In genomic region chr15:83088495-83089428, GRCm38 (mm10) we compare ENCODE assay signal across 10 mouse cellular contexts. TPM values are rescaled to one million over a fixed set of nuclear protein-coding genes. Genes with fewer than 3 reads are reported as not detected.
DNase-seq lines count a peak whose midpoint lies in the region; ATAC-seq and TF ChIP-seq lines count a peak whose summit lies in the region.
"Had no signal": no experiment of that assay in that cellular context is flagged by ENCODE, and none has a peak within 500 bp of the region (broad histone marks: within the 10 kb centered on the region; RNA-seq: fewer than 3 reads in every experiment).

No protein-coding gene starts in this region.

- no peaks in the 10 kb centered on the region for H3K9me3 ChIP-seq in forebrain, embryonic 11.5 days (ENCODE audit: control insufficient read depth, low read length)
- H3K9me3 ChIP-seq in forebrain, postnatal 0 days (ENCODE audit: low read length), result no peaks in the 10 kb centered on the region
- H3K9me3 ChIP-seq in forebrain, embryonic 13.5 days (replicated peaks), result no peaks in the 10 kb centered on the region
- H3K9me3 ChIP-seq in neural tube, embryonic 13.5 days, result no peaks in the 10 kb centered on the region

- DNase-seq in forebrain, embryonic 11.5 days (ENCODE audit: low spot score), result no peak
- no peak for DNase-seq in forebrain, postnatal 0 days
- peak; percentile 50 for DNase-seq in liver
- DNase-seq in T-cell, adult 2 months (ENCODE audit: low spot score), result no peak
- no peak for DNase-seq in urinary bladder, postnatal 25 days (ENCODE audit: low spot score)
- DNase-seq in kidney, adult 9 months, result no peak
- DNase-seq: adrenal gland, adult 2 months had no signal

- H3K9ac ChIP-seq in forebrain, embryonic 11.5 days (ENCODE audit: low read length), result peak overlapping the region; percentile 12; the same call in 1 of the 2 replicates
- H3K9ac ChIP-seq in forebrain, postnatal 0 days, result no peak overlapping the region
- peak overlapping the region; percentile 26; the same call in 1 of the 2 replicates for H3K9ac ChIP-seq in forebrain, embryonic 13.5 days
- 0 out of 2 replicates have a peak overlapping the region, but pooled peaks have one; percentile 26 for H3K9ac ChIP-seq in neural tube, embryonic 13.5 days

- H3K4me3 ChIP-seq in forebrain, embryonic 11.5 days (ENCODE audit: low read depth, low read length), result no peak overlapping the region
- no peak overlapping the region for H3K4me3 ChIP-seq in forebrain, postnatal 0 days (ENCODE audit: low read depth, low read length)
- H3K4me3 ChIP-seq in forebrain, embryonic 13.5 days, result no peak overlapping the region
- 0 out of 2 replicates have a peak overlapping the region, but pooled peaks have one; percentile 4 for H3K4me3 ChIP-seq in neural tube, embryonic 13.5 days

- WGBS in forebrain, embryonic 11.5 days, result 6% methylated on average over 27 of the region's 27 CpGs
- 10% methylated on average over 26 of the region's 27 CpGs for WGBS in forebrain, postnatal 0 days
- WGBS in forebrain, embryonic 13.5 days, result 5% methylated on average over 27 of the region's 27 CpGs
- WGBS in neural tube, embryonic 13.5 days, result 3% methylated on average over 27 of the region's 27 CpGs

- H3K27me3 ChIP-seq in forebrain, embryonic 11.5 days (ENCODE audit: control insufficient read depth, insufficient read depth, low read length), result peaks cover 4% of the 10 kb centered on the region; the same call in 1 of the 2 replicates
- H3K27me3 ChIP-seq in forebrain, postnatal 0 days (ENCODE audit: insufficient read depth, low read length), result no peaks in the 10 kb centered on the region
- peaks cover 22% of the 10 kb centered on the region for H3K27me3 ChIP-seq in forebrain, embryonic 13.5 days
- peaks cover 37% of the 10 kb centered on the region for H3K27me3 ChIP-seq in neural tube, embryonic 13.5 days

- ATAC-seq in forebrain, embryonic 11.5 days (replicated peaks; ENCODE audit: low FRiP score), result no peak
- ATAC-seq in forebrain, postnatal 0 days, result no peak
- ATAC-seq in forebrain, embryonic 13.5 days, result no peak
- ATAC-seq in neural tube, embryonic 13.5 days (ENCODE audit: low read depth), result 0 out of 2 replicates have a peak, but pooled peaks have one; percentile 30

- no peaks in the 10 kb centered on the region for H3K36me3 ChIP-seq in forebrain, embryonic 11.5 days (ENCODE audit: control insufficient read depth, insufficient read depth, low read length)
- no peaks in the 10 kb centered on the region for H3K36me3 ChIP-seq in forebrain, postnatal 0 days (ENCODE audit: insufficient read depth)
- H3K36me3 ChIP-seq in forebrain, embryonic 13.5 days (ENCODE audit: poor library complexity, severe bottlenecking), result no peaks in the 10 kb centered on the region
- H3K36me3 ChIP-seq in neural tube, embryonic 13.5 days, result no peaks in the 10 kb centered on the region

- no peak for TF ChIP-seq CTCF in forebrain, postnatal 0 days (IDR thresholded peaks at IDR 0.05; ENCODE audit: low read depth)

- H3K4me1 ChIP-seq in forebrain, embryonic 11.5 days (replicated peaks; ENCODE audit: control insufficient read depth, insufficient read depth, low read length), result no peaks in the 10 kb centered on the region
- no peaks in the 10 kb centered on the region; the same call in 1 of the 2 replicates for H3K4me1 ChIP-seq in forebrain, postnatal 0 days (ENCODE audit: insufficient read depth)
- H3K4me1 ChIP-seq in forebrain, embryonic 13.5 days, result peaks cover 30% of the 10 kb centered on the region
- H3K4me1 ChIP-seq in neural tube, embryonic 13.5 days (replicated peaks), result peaks cover 32% of the 10 kb centered on the region

- peak overlapping the region; percentile 24; the same call in 1 of the 2 replicates for H3K4me2 ChIP-seq in forebrain, embryonic 11.5 days (ENCODE audit: low read depth, low read length, severe bottlenecking)
- H3K4me2 ChIP-seq in forebrain, postnatal 0 days (ENCODE audit: low read depth), result no peak overlapping the region
- H3K4me2 ChIP-seq in forebrain, embryonic 13.5 days, result peak overlapping the region; percentile 34
- H3K4me2 ChIP-seq in neural tube, embryonic 13.5 days, result peak overlapping the region; percentile 40

- H3K27ac ChIP-seq in forebrain, embryonic 11.5 days (ENCODE audit: low read depth, low read length), result no peak overlapping the region
- no peak overlapping the region for H3K27ac ChIP-seq in forebrain, postnatal 0 days (ENCODE audit: low read depth, low read length)
- no peak overlapping the region for H3K27ac ChIP-seq in forebrain, embryonic 13.5 days
- H3K27ac ChIP-seq in neural tube, embryonic 13.5 days (replicated peaks), result peak overlapping the region; percentile 62
- H3K27ac ChIP-seq: macrophage had no signal

RNA-seq across cellular contexts. Expression of gene Serhl, which starts 0.5 kb away (rescaled TPM):
- 46.0 and 47.3 TPM in 2 replicates for polyA plus RNA-seq in forebrain, embryonic 11.5 days (2014; fragmentation: Nextera tagmentation; extraction: Ambion mirVana)
- total RNA-seq in forebrain, postnatal 0 days (2014; rRNA removed), result 7.2 and 11.9 TPM in 2 replicates
- 39.1 and 42.6 TPM in 2 replicates for polyA plus RNA-seq in forebrain, postnatal 0 days (2015; fragmentation: Nextera tagmentation; extraction: Ambion mirVana)
- 35.4 and 36.9 TPM in 2 replicates for polyA plus RNA-seq in forebrain, embryonic 13.5 days (2015; fragmentation: Nextera tagmentation; extraction: Ambion mirVana)
- polyA plus RNA-seq in neural tube, embryonic 13.5 days (2015; fragmentation: Nextera tagmentation; extraction: Ambion mirVana), result 20.8 and 31.3 TPM in 2 replicates

RNA-seq across cellular contexts. Expression of gene Rrp7a, which starts 33.8 kb away (rescaled TPM):
- polyA plus RNA-seq in forebrain, embryonic 11.5 days (2014; fragmentation: Nextera tagmentation; extraction: Ambion mirVana), result 71.2 and 79.7 TPM in 2 replicates
- 104 and 122 TPM in 2 replicates for total RNA-seq in forebrain, postnatal 0 days (2014; rRNA removed)
- 89.5 and 94.9 TPM in 2 replicates for polyA plus RNA-seq in forebrain, postnatal 0 days (2015; fragmentation: Nextera tagmentation; extraction: Ambion mirVana)
- 64.2 and 77.1 TPM in 2 replicates for polyA plus RNA-seq in forebrain, embryonic 13.5 days (2015; fragmentation: Nextera tagmentation; extraction: Ambion mirVana)
- polyA plus RNA-seq in neural tube, embryonic 13.5 days (2015; fragmentation: Nextera tagmentation; extraction: Ambion mirVana), result 68.3 and 76.0 TPM in 2 replicates

RNA-seq across cellular contexts. Expression of gene Nfam1, which starts 55.7 kb away (rescaled TPM):
- 1.7 and 2.9 TPM in 2 replicates for polyA plus RNA-seq in forebrain, embryonic 11.5 days (2014; fragmentation: Nextera tagmentation; extraction: Ambion mirVana)
- 0.69 and 2.9 TPM in 2 replicates for total RNA-seq in forebrain, postnatal 0 days (2014; rRNA removed)
- 1.5 and 1.8 TPM in 2 replicates for polyA plus RNA-seq in forebrain, postnatal 0 days (2015; fragmentation: Nextera tagmentation; extraction: Ambion mirVana)
- polyA plus RNA-seq in forebrain, embryonic 13.5 days (2015; fragmentation: Nextera tagmentation; extraction: Ambion mirVana), result 1.2 and 1.5 TPM in 2 replicates
- polyA plus RNA-seq in neural tube, embryonic 13.5 days (2015; fragmentation: Nextera tagmentation; extraction: Ambion mirVana), result 2.4 and 2.6 TPM in 2 replicates
